Mouse (Mus musculus) liver, embryonic 13.5 days (tissue): ENCODE measurements around the gene Olfr632. TPM values are rescaled to one million over a fixed set of nuclear protein-coding genes. Genes with fewer than 3 reads are reported as not detected.
"Not testable (repeated sequence)": the region's sequence is repeated elsewhere in the genome, so short reads cannot be mapped to it uniquely, and the experiment has no call there.

ENCODE experiments used
- ATAC-seq: fragments of 200-750 bp; cut with Nextera tagmentation; 2 replicates; pipeline ENCODE4 v1.8.0; 2017; ENCODE audit warnings: low read depth, mild to moderate bottlenecking, moderate number of reproducible peaks, moderate library complexity
- DNase-seq: peaks from one replicate; pipeline ENCODE4 v3.0.0; 2022
- H3K27ac ChIP-seq: fragments of 300-500 bp; sonication (generic); 2 replicates; pipeline ENCODE4 v1.5.1; 2015; ENCODE audit warnings: moderate library complexity, mild to moderate bottlenecking, inconsistent platforms
- H3K27me3 ChIP-seq: fragments of 300-500 bp; sonication (generic); 2 replicates; pipeline ENCODE4 v1.6.1; 2015; ENCODE audit warnings: mild to moderate bottlenecking, inconsistent platforms
- H3K36me3 ChIP-seq: fragments of 300-500 bp; sonication (generic); 2 replicates; pipeline ENCODE4 v1.6.1; 2015; ENCODE audit warnings: mild to moderate bottlenecking, inconsistent platforms
- H3K4me1 ChIP-seq: fragments of 300-500 bp; sonication (generic); replicated peaks from 2 replicates; pipeline ENCODE4 v1.6.1; 2015; ENCODE audit warnings: inconsistent platforms
- H3K4me2 ChIP-seq: fragments of 300-500 bp; sonication (generic); 2 replicates; pipeline ENCODE4 v1.6.1; 2015; ENCODE audit warnings: inconsistent platforms, mild to moderate bottlenecking, moderate library complexity
- H3K4me3 ChIP-seq: fragments of 300-500 bp; sonication (generic); replicated peaks from 2 replicates; pipeline ENCODE4 v1.5.1; 2015; ENCODE audit warnings: mild to moderate bottlenecking, inconsistent platforms
- H3K9ac ChIP-seq: fragments of 300-500 bp; sonication (generic); 2 replicates; pipeline ENCODE4 v1.6.1; 2015; ENCODE audit warnings: mild to moderate bottlenecking, inconsistent platforms
- H3K9me3 ChIP-seq: fragments of 300-500 bp; sonication (generic); replicated peaks from 2 replicates; pipeline ENCODE4 v1.6.1; 2016; ENCODE audit warnings: inconsistent platforms
- WGBS: fragments of 180-500 bp; shearing (Covaris S2); methylation state at CpG from one replicate; pipeline ENCODE4 v1.1.7; 2015; ENCODE audit not compliant: insufficient replicate concordance; 5-methylcytosine and 5-hydroxymethylcytosine counted together
- polyA plus RNA-seq: library from polyadenylated mRNA; unstranded; fragments of >200 nt; fragmentation: Nextera tagmentation; extraction: Ambion mirVana; gene quantifications from 2 replicates; pipeline ENCODE4 v1.2.1, GENCODE M21; 2015

Gene Olfr632
- polyA plus RNA-seq = 0.21 and 0.33 TPM in 2 replicates

GRCm38 (mm10) chr7:103934264-103934663 lies at the start of gene Olfr632:
TSS of gene Olfr632 (plus strand) at chr7:103934347.
- H3K9ac ChIP-seq = 0 out of 2 replicates have a peak within 1 kb of the TSS, but pooled peaks have one; percentile 2
- H3K4me1 ChIP-seq = peaks cover 4% of the 10 kb centered on the region
- no peak within 1 kb of the TSS for H3K27ac ChIP-seq
- peaks cover 6% of the 10 kb centered on the region; the same call in 1 of the 2 replicates for H3K27me3 ChIP-seq
- ATAC-seq = peak; percentile 67
- no peaks in the 10 kb centered on the region for H3K9me3 ChIP-seq
- DNase-seq = no peak
- H3K36me3 ChIP-seq = no peaks in the 10 kb centered on the region
- H3K4me3 ChIP-seq = no peak within 1 kb of the TSS
- H3K4me2 ChIP-seq = no peak within 1 kb of the TSS
- 26% methylated on average over 2 of the region's 2 CpGs for WGBS

GRCm38 (mm10) chr7:103886152-103886551 lies 48.0 kb upstream of the Olfr632 start, which contains the start of gene Olfr66:
TSS of gene Olfr66 (minus strand) at chr7:103886252.
- Histone ChIP-seq H3K27ac (no peak within 1 kb of the TSS), H3K4me3 (no peak within 1 kb of the TSS), H3K9ac (no peak within 1 kb of the TSS), H3K4me1 (peaks cover 6% of the 10 kb centered on the region; the same call in 1 of the 2 replicates), H3K4me2 (no peak within 1 kb of the TSS), H3K27me3 (0 out of 2 replicates have a peak, but pooled peaks cover 2% of the 10 kb centered on the region), H3K9me3 (no peaks in the 10 kb centered on the region), H3K36me3 (no peaks in the 10 kb centered on the region)
- no peak for ATAC-seq
- DNase-seq = no peak

- H3K4me1 ChIP-seq = peaks cover 2% of the 10 kb centered on the region; the same call in 1 of the 2 replicates
- DNase-seq = no peak
- no peak within 1 kb of the TSS for H3K27ac ChIP-seq
- H3K4me3 ChIP-seq = no peak within 1 kb of the TSS
- no peak for ATAC-seq
- WGBS = 53% methylated on average over 1 of the region's 1 CpGs
- H3K36me3 ChIP-seq = no peaks in the 10 kb centered on the region
- peaks cover 3% of the 10 kb centered on the region; the same call in 1 of the 2 replicates for H3K27me3 ChIP-seq
- H3K9ac ChIP-seq = no peak within 1 kb of the TSS
- H3K4me2 ChIP-seq = no peak within 1 kb of the TSS
- H3K9me3 ChIP-seq = no peaks in the 10 kb centered on the region
Observed at GRCm38 (mm10) chr7:103894385-103894784, 39.8 kb upstream of the Olfr632 start, which contains the start of gene Olfr64. TSS of gene Olfr64 (minus strand) at chr7:103894485.

GRCm38 (mm10) chr7:103903187-103903586 lies 31.0 kb upstream of the Olfr632 start, which contains the start of gene Olfr65:
TSS of gene Olfr65 (plus strand) at chr7:103903487.
- ATAC-seq (no peak), DNase-seq (no peak)
- Histone ChIP-seq H3K9me3 (no peaks in the 10 kb centered on the region), H3K27ac (no peak within 1 kb of the TSS), H3K4me1 (peaks cover 7% of the 10 kb centered on the region), H3K27me3 (peaks cover 17% of the 10 kb centered on the region), H3K36me3 (no peaks in the 10 kb centered on the region), H3K4me2 (no peak within 1 kb of the TSS), H3K9ac (no peak within 1 kb of the TSS), H3K4me3 (no peak within 1 kb of the TSS)
- WGBS = 67% methylated on average over 2 of the region's 2 CpGs

- Histone ChIP-seq H3K4me3 (no peak overlapping the region), H3K27ac (peak overlapping the region; percentile 94), H3K9me3 (no peaks in the 10 kb centered on the region), H3K4me2 (peak overlapping the region; percentile 45), H3K4me1 (peaks cover 65% of the 10 kb centered on the region), H3K27me3 (no peaks in the 10 kb centered on the region), H3K36me3 (no peaks in the 10 kb centered on the region), H3K9ac (peak overlapping the region; percentile 65)
- peak; percentile 83 for DNase-seq
- peak; percentile 97 for ATAC-seq
- WGBS = 2% methylated on average over 3 of the region's 3 CpGs
Observed at GRCm38 (mm10) chr7:103910047-103910446, 24.1 kb upstream of the Olfr632 start.

- peak; percentile 38 for DNase-seq
- Histone ChIP-seq H3K27ac (peak overlapping the region; percentile 94), H3K4me3 (no peak overlapping the region), H3K9me3 (no peaks in the 10 kb centered on the region), H3K36me3 (no peaks in the 10 kb centered on the region), H3K4me2 (peak overlapping the region; percentile 33), H3K9ac (peak overlapping the region; percentile 65), H3K4me1 (peaks cover 75% of the 10 kb centered on the region), H3K27me3 (no peaks in the 10 kb centered on the region)
- WGBS = 25% methylated on average over 8 of the region's 8 CpGs
- peak; percentile 25 for ATAC-seq
Observed at GRCm38 (mm10) chr7:103912969-103913511, 21.1 kb upstream of the Olfr632 start.

DNA sequence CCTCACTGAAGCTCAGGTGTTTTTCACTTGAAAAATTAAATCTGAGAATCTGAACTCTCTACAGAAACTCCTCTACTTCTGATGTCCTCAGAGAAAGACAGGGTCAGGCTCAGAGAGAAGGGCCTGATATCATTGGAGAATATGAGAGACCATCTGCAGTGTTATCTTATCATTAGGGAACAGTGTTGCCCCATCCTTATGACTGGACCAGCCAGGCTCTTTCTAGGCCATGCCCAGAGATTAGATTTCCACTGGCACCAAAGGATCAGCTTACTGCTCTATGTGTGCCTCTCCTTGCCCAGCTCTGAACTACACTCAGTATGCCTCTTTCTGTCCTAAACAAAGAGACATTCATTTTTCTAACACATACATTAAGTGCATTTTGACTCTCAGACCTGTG lies 18.8 kb upstream of the Olfr632 start:
- peak overlapping the region; percentile 94 for H3K27ac ChIP-seq
- peaks cover 55% of the 10 kb centered on the region for H3K4me1 ChIP-seq
- no peaks in the 10 kb centered on the region for H3K27me3 ChIP-seq
- peak overlapping the region; percentile 70 for H3K9ac ChIP-seq
- H3K9me3 ChIP-seq = no peaks in the 10 kb centered on the region
- DNase-seq (no peak), ATAC-seq (peak; percentile 96)
- peak overlapping the region; percentile 52 for H3K4me2 ChIP-seq
- H3K4me3 ChIP-seq = no peak overlapping the region
- H3K36me3 ChIP-seq = no peaks in the 10 kb centered on the region

GRCm38 (mm10) chr7:103928525-103928924 lies 5.6 kb upstream of the Olfr632 start, which contains the start of gene Olfr631:
TSS of gene Olfr631 (plus strand) at chr7:103928825.
- Histone ChIP-seq H3K36me3 (no peaks in the 10 kb centered on the region), H3K9me3 (no peaks in the 10 kb centered on the region), H3K4me3 (no peak within 1 kb of the TSS), H3K9ac (no peak within 1 kb of the TSS), H3K4me2 (no peak within 1 kb of the TSS), H3K27me3 (no peaks in the 10 kb centered on the region), H3K27ac (no peak within 1 kb of the TSS), H3K4me1 (no peaks in the 10 kb centered on the region)
- no peak for DNase-seq
- ATAC-seq = no peak

GRCm38 (mm10) chr7:103942730-103943129 lies 8.6 kb downstream of the Olfr632 start:
- H3K27me3 ChIP-seq = peaks cover 4% of the 10 kb centered on the region; the same call in 1 of the 2 replicates
- no peaks in the 10 kb centered on the region for H3K36me3 ChIP-seq
- H3K4me3 ChIP-seq = no peak overlapping the region
- H3K4me1 ChIP-seq = peaks cover 7% of the 10 kb centered on the region
- peak overlapping the region; percentile 20 for H3K4me2 ChIP-seq
- 11% methylated on average over 2 of the region's 2 CpGs for WGBS
- H3K27ac ChIP-seq = peak overlapping the region; percentile 83
- peak; percentile 80 for ATAC-seq
- DNase-seq = peak; percentile 65
- no peaks in the 10 kb centered on the region for H3K9me3 ChIP-seq
- H3K9ac ChIP-seq = peak overlapping the region; percentile 67

DNA sequence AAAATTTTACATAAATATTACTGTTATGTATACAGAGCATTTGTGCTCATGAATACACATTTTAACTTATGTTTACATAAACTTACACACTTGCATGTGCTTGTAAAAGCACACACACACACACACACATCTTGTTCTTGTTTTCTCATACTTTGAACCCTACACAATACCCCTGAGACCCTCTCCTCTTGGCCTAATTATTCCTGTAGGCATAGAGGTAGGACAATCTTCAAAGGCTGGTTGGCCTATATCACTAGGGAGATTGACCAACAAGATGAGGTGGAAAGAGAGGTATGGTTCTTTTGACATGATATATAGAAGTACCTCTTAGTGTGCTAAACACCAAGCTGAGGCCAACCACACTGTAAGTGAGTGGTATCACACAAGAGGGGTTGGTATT lies 10.0 kb downstream of the Olfr632 start, which contains the start of gene Olfr633:
Gene Olfr633 (plus strand): TSS at position 301 of the 400 bp plus-strand sequence.
- Histone ChIP-seq H3K9me3 (no peaks in the 10 kb centered on the region), H3K4me1 (peaks cover 7% of the 10 kb centered on the region), H3K36me3 (no peaks in the 10 kb centered on the region), H3K27me3 (no peaks in the 10 kb centered on the region), H3K4me3 (no peak within 1 kb of the TSS), H3K9ac (no peak within 1 kb of the TSS), H3K4me2 (no peak within 1 kb of the TSS), H3K27ac (no peak within 1 kb of the TSS)
- DNase-seq = no peak
- no peak for ATAC-seq

- not testable (repeated sequence) for H3K4me3 ChIP-seq, H3K27me3 ChIP-seq, DNase-seq, H3K4me2 ChIP-seq, H3K4me1 ChIP-seq, H3K9ac ChIP-seq, ATAC-seq, H3K36me3 ChIP-seq, H3K27ac ChIP-seq, H3K9me3 ChIP-seq
- WGBS = 87% methylated on average over 22 of the region's 22 CpGs
Observed at GRCm38 (mm10) chr7:103966873-103967272, 32.7 kb downstream of the Olfr632 start.

GRCm38 (mm10) chr7:103970852-103971251 lies 36.7 kb downstream of the Olfr632 start, which contains the start of gene Olfr635:
TSS of gene Olfr635 (plus strand) at chr7:103971152.
- no peak within 1 kb of the TSS for H3K4me3 ChIP-seq
- no peaks in the 10 kb centered on the region for H3K4me1 ChIP-seq
- no peak within 1 kb of the TSS for H3K27ac ChIP-seq
- no peaks in the 10 kb centered on the region for H3K36me3 ChIP-seq
- no peaks in the 10 kb centered on the region for H3K9me3 ChIP-seq
- H3K9ac ChIP-seq = no peak within 1 kb of the TSS
- no peak for ATAC-seq
- WGBS = 68% methylated on average over 1 of the region's 1 CpGs
- H3K4me2 ChIP-seq = no peak within 1 kb of the TSS
- DNase-seq = no peak
- no peaks in the 10 kb centered on the region for H3K27me3 ChIP-seq
